Mouse (Mus musculus) midbrain, embryonic 12.5 days (tissue): ENCODE results near the gene Grm4. TPM values are rescaled to one million over a fixed set of nuclear protein-coding genes. Genes with fewer than 3 reads are reported as not detected.

Experiments used
- ATAC-seq: fragments of 200-750 bp; cut with Nextera tagmentation; 2 replicates; pipeline ENCODE4 v1.8.0; 2017; ENCODE audit warnings: low read depth, moderate TSS enrichment, moderate library complexity; ENCODE audit not compliant: low FRiP score
- H3K27ac ChIP-seq: fragments of 300-500 bp; sonication (generic); replicated peaks from 2 replicates; pipeline ENCODE4 v1.5.1; 2016; ENCODE audit warnings: mild to moderate bottlenecking
- H3K27me3 ChIP-seq: fragments of 300-500 bp; sonication (generic); 2 replicates; pipeline ENCODE4 v1.6.1; 2016; ENCODE audit warnings: mild to moderate bottlenecking
- H3K36me3 ChIP-seq: fragments of 300-500 bp; sonication (generic); 2 replicates; pipeline ENCODE4 v1.6.1; 2016
- H3K4me1 ChIP-seq: fragments of 300-500 bp; sonication (generic); 2 replicates; pipeline ENCODE4 v1.6.1; 2016
- H3K4me2 ChIP-seq: fragments of 300-500 bp; sonication (generic); replicated peaks from 2 replicates; pipeline ENCODE4 v1.6.1; 2016; ENCODE audit warnings: mild to moderate bottlenecking, moderate library complexity
- H3K4me3 ChIP-seq: fragments of 300-500 bp; sonication (generic); 2 replicates; pipeline ENCODE4 v1.5.1; 2016; ENCODE audit warnings: mild to moderate bottlenecking
- H3K9ac ChIP-seq: fragments of 300-500 bp; sonication (generic); replicated peaks from 2 replicates; pipeline ENCODE4 v1.6.1; 2016; ENCODE audit warnings: mild to moderate bottlenecking, moderate library complexity
- H3K9me3 ChIP-seq: fragments of 300-500 bp; sonication (generic); 2 replicates; pipeline ENCODE4 v1.6.1; 2016; ENCODE audit warnings: mild to moderate bottlenecking
- WGBS: fragments of 180-500 bp; shearing (Covaris S2); methylation state at CpG from one replicate; pipeline ENCODE4 v1.1.7; 2016; 5-methylcytosine and 5-hydroxymethylcytosine counted together
- polyA plus RNA-seq: library from polyadenylated mRNA; unstranded; fragments of >200 nt; fragmentation: Nextera tagmentation; extraction: Ambion mirVana; gene quantifications from 2 replicates; pipeline ENCODE4 v1.2.1, GENCODE M21; 2016

The Grm4 gene
- polyA plus RNA-seq, 1 experiment from 2014 or later = 4.2 TPM

DNA sequence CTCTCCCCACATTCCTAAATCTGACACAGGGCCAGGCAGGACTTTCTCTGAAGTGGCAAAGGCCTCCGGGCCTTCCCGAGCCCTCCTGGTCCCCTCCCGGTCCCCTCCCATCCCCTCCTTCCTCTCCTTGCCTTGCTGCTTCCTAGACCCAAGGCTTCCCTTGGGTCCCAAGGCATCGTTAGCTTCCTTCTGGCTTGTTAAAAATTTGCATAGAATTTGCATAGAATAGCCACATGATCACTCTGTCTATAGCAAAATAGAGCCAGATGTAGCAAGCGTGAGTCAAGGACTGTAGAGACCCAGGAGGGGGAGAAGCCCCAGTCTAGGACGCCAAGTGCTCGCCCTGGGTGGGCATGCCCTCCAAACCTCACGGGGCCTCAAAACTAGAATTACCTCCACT lies 55.3 kb downstream of the Grm4 start:
- Histone ChIP-seq H3K36me3 (no peaks in the 10 kb centered on the region), H3K4me1 (peaks cover 9% of the 10 kb centered on the region; the same call in 1 of the 2 replicates), H3K4me2 (no peak overlapping the region), H3K27ac (no peak overlapping the region), H3K9ac (no peak overlapping the region), H3K27me3 (no peaks in the 10 kb centered on the region), H3K4me3 (no peak overlapping the region), H3K9me3 (no peaks in the 10 kb centered on the region)
- 73% methylated on average over 8 of the region's 8 CpGs for WGBS
- no peak for ATAC-seq

- H3K4me3 ChIP-seq = no peak overlapping the region
- ATAC-seq = no peak
- H3K4me2 ChIP-seq = no peak overlapping the region
- H3K4me1 ChIP-seq = 0 out of 2 replicates have a peak, but pooled peaks cover 4% of the 10 kb centered on the region
- WGBS = 61% methylated on average over 8 of the region's 8 CpGs
- no peaks in the 10 kb centered on the region for H3K27me3 ChIP-seq
- H3K36me3 ChIP-seq = no peaks in the 10 kb centered on the region
- H3K9ac ChIP-seq = no peak overlapping the region
- H3K9me3 ChIP-seq = no peaks in the 10 kb centered on the region
- H3K27ac ChIP-seq = no peak overlapping the region; the same call in 1 of the 2 replicates
Measured at GRCm38 (mm10) chr17:27464327-27464962, 56.8 kb downstream of the Grm4 start.

DNA sequence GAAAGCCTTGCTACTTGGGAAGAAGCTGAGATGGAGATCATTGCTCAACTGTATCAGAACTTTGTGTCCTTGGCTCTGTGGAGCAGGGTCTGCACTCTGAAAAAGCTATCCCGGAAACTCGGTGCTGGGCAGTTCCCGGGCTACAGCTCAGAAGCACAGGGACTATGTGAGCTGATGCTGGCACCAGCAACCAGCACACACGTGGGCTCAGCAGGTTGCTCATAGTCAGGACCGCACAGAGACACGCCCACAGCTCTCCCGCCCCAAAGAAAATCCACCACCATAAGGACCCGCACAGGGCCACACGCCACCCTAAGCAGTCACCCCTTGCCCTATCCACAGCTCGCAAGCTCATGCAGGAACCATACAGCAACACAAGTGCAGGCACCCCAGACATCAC lies 61.2 kb downstream of the Grm4 start:
- Histone ChIP-seq H3K27ac (no peak overlapping the region), H3K4me2 (no peak overlapping the region), H3K4me1 (no peaks in the 10 kb centered on the region), H3K36me3 (no peaks in the 10 kb centered on the region), H3K27me3 (0 out of 2 replicates have a peak, but pooled peaks cover 3% of the 10 kb centered on the region), H3K4me3 (no peak overlapping the region), H3K9me3 (no peaks in the 10 kb centered on the region), H3K9ac (no peak overlapping the region)
- 73% methylated on average over 10 of the region's 10 CpGs for WGBS
- ATAC-seq = no peak

GRCm38 (mm10) chr17:27459241-27459640 lies 62.0 kb downstream of the Grm4 start:
- ATAC-seq = no peak
- Histone ChIP-seq H3K4me1 (no peaks in the 10 kb centered on the region), H3K27ac (no peak overlapping the region), H3K9ac (no peak overlapping the region), H3K4me3 (no peak overlapping the region), H3K27me3 (0 out of 2 replicates have a peak, but pooled peaks cover 3% of the 10 kb centered on the region), H3K36me3 (no peaks in the 10 kb centered on the region), H3K4me2 (no peak overlapping the region), H3K9me3 (no peaks in the 10 kb centered on the region)
- WGBS = 74% methylated on average over 3 of the region's 3 CpGs

DNA sequence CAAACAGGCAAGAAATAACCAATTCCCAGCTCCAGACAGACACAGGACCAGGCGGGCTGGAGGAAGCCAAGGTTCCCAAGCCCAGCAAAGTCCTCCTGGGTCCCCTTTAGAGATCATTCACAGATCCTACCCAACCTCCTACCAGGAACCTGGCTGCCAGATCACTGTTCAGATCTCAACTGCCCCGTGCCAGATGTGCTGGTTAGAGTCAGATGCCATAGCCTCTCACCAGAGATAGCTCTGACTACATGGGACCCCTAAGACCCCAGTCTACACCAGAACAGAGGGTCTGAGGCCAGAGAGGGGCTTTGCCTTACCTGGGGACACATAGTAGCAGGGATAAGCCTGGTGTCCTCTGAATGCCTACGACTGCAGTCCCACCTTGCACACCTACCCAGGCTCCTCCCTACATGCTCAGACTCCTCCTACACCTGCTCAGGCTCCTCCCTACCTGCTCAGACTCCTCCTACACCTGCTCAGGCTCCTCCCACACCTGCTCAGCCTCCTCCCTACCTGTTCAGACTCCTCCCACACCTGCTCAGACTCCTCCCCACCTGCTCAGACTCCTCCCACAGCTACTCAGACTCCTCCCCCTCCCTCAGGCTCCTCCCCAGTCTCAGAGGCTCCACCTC lies 63.2 kb downstream of the Grm4 start:
- H3K9me3 ChIP-seq = no peaks in the 10 kb centered on the region
- H3K27ac ChIP-seq = no peak overlapping the region
- H3K4me1 ChIP-seq = no peaks in the 10 kb centered on the region
- no peak overlapping the region for H3K4me3 ChIP-seq
- H3K4me2 ChIP-seq = no peak overlapping the region
- no peaks in the 10 kb centered on the region for H3K36me3 ChIP-seq
- no peak overlapping the region for H3K9ac ChIP-seq
- 79% methylated on average over 3 of the region's 3 CpGs for WGBS
- H3K27me3 ChIP-seq = 0 out of 2 replicates have a peak, but pooled peaks cover 3% of the 10 kb centered on the region
- no peak for ATAC-seq

DNA sequence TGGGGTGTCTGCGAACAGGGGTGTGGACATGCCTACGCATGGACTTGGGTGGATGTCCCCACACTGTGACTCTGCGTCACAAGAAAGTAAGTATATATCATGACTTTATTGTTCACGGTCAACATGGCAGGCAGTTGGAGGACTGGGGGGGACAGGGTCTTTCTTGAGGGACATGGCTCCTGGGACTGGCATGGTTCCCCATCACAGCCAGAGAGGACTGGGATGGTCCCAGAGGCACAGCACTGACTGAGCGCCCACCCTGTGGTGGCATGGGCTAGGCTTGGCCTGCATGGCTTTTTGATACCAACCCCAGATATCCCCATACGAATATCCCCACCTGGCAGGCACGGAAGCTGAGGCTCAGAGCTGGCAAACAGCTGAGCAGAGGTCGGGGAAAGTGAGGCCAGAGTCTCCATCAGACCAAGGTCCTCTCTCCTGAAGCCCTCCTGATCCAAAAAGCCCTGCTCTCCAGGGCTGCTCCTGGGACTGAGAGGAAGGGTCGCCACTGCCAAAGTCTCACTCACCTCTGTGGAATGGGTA lies 64.1 kb downstream of the Grm4 start:
- Histone ChIP-seq H3K27ac (no peak overlapping the region), H3K9me3 (no peaks in the 10 kb centered on the region), H3K36me3 (no peaks in the 10 kb centered on the region), H3K4me1 (no peaks in the 10 kb centered on the region), H3K4me2 (no peak overlapping the region), H3K27me3 (0 out of 2 replicates have a peak, but pooled peaks cover 3% of the 10 kb centered on the region), H3K4me3 (no peak overlapping the region), H3K9ac (no peak overlapping the region)
- 86% methylated on average over 9 of the region's 9 CpGs for WGBS
- ATAC-seq = no peak

DNA sequence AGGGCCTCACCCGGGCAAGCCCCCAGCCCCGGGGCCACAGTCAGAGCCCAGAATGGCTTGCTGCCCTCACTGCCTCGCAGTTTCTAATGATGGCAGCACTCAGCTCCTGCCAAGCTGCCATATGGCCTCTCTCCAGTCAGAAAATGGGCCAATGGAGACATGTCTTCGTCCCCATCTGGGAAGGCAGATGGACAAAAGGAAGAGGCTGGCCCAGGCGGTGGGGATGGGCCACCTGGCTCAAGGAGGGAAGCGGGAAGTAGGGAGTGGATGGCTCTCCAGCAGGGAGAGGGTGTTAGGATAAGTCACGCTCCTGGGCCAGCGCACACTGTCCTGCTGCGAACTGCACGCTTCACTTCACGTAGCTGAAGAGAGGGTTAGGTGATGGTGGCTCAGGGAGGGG lies 64.8 kb downstream of the Grm4 start:
- 72% methylated on average over 11 of the region's 11 CpGs for WGBS
- no peak overlapping the region for H3K27ac ChIP-seq
- no peaks in the 10 kb centered on the region for H3K9me3 ChIP-seq
- H3K36me3 ChIP-seq = no peaks in the 10 kb centered on the region
- no peak overlapping the region for H3K4me3 ChIP-seq
- no peak overlapping the region for H3K4me2 ChIP-seq
- H3K27me3 ChIP-seq = peaks cover 5% of the 10 kb centered on the region; the same call in 1 of the 2 replicates
- no peaks in the 10 kb centered on the region for H3K4me1 ChIP-seq
- H3K9ac ChIP-seq = no peak overlapping the region
- no peak for ATAC-seq

- no peak overlapping the region for H3K9ac ChIP-seq
- H3K4me2 ChIP-seq = no peak overlapping the region
- H3K9me3 ChIP-seq = no peaks in the 10 kb centered on the region
- peaks cover 6% of the 10 kb centered on the region; the same call in 1 of the 2 replicates for H3K27me3 ChIP-seq
- H3K4me3 ChIP-seq = no peak overlapping the region
- 85% methylated on average over 9 of the region's 9 CpGs for WGBS
- no peaks in the 10 kb centered on the region for H3K4me1 ChIP-seq
- H3K27ac ChIP-seq = no peak overlapping the region
- ATAC-seq = no peak
- H3K36me3 ChIP-seq = no peaks in the 10 kb centered on the region
Measured at GRCm38 (mm10) chr17:27455012-27455784, 66.0 kb downstream of the Grm4 start.

DNA sequence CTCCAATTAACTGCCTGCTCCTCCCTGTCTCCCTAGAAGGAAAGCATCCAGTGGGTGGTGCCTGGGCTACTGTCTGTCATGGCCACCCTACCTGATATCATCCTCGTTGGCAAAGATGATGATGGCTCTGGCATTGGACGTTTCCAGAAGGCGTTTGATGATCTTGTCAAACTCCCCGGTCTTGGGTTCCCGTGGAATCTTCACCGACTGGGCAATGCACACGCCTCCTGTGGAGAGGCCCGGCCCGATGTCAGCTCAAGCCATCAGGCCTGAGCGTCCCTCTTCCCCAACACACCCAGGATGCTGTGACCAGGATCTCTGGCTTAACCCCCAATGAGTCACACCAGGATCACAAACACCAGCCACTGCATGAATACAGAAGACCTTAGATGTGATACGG lies 66.8 kb downstream of the Grm4 start:
- Histone ChIP-seq H3K27me3 (peaks cover 6% of the 10 kb centered on the region; the same call in 1 of the 2 replicates), H3K36me3 (no peaks in the 10 kb centered on the region), H3K27ac (no peak overlapping the region), H3K4me2 (no peak overlapping the region), H3K9me3 (no peaks in the 10 kb centered on the region), H3K4me3 (no peak overlapping the region), H3K4me1 (no peaks in the 10 kb centered on the region), H3K9ac (no peak overlapping the region)
- ATAC-seq = no peak
- 94% methylated on average over 11 of the region's 11 CpGs for WGBS

GRCm38 (mm10) chr17:27453045-27453444 lies 68.2 kb downstream of the Grm4 start:
- Histone ChIP-seq H3K27me3 (peaks cover 3% of the 10 kb centered on the region; the same call in 1 of the 2 replicates), H3K27ac (no peak overlapping the region), H3K9ac (no peak overlapping the region), H3K4me3 (no peak overlapping the region), H3K9me3 (no peaks in the 10 kb centered on the region), H3K4me2 (no peak overlapping the region), H3K36me3 (no peaks in the 10 kb centered on the region), H3K4me1 (peaks cover 4% of the 10 kb centered on the region; the same call in 1 of the 2 replicates)
- WGBS = 87% methylated on average over 8 of the region's 8 CpGs
- no peak for ATAC-seq

DNA sequence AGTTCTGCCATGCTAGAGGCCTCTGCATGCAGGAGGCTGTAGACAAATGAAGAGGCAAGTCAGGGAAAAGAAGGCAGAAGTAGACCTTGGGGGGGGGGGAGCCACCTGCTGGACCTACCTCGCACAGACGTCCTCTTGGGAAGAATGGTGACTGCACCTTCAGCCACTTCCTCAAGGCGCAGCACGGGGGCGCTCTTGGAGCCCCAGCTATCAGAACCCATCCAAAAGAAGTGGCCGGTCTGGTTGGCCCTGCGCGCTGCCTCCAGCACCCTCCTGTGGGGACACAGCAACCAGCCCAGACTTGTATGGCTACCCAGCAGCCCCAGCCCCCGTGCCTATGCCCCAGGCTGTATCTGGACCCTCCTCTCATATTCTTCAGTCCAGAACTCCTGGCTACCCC lies 69.4 kb downstream of the Grm4 start:
- Histone ChIP-seq H3K9ac (no peak overlapping the region), H3K27me3 (peaks cover 3% of the 10 kb centered on the region; the same call in 1 of the 2 replicates), H3K9me3 (no peaks in the 10 kb centered on the region), H3K4me1 (peaks cover 4% of the 10 kb centered on the region; the same call in 1 of the 2 replicates), H3K4me3 (no peak overlapping the region), H3K36me3 (no peaks in the 10 kb centered on the region), H3K27ac (no peak overlapping the region), H3K4me2 (no peak overlapping the region)
- ATAC-seq = no peak
- 21% methylated on average over 9 of the region's 9 CpGs for whole genome bisulfite sequencing

DNA sequence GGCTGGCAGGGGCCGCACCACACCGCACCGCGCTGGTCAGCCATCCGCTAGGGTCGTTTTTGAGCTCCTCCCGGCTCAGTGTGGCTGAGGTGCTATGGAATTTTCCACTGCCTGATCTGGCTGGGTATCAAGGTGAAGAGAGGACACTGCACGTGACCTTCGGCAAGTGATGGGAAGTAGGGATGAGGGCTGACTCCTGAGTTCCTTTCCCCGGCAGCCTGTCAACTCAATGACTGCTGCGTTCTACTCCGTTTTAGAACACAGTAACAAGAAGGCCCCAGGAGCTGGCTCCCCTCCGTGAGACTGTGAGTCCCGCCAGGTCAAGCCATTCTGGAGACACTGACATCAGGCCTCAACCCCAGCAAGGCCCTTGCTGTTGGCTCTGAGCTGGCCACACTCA lies 70.0 kb downstream of the Grm4 start:
- no peak overlapping the region for H3K9ac ChIP-seq
- H3K27ac ChIP-seq = no peak overlapping the region
- H3K4me2 ChIP-seq = no peak overlapping the region
- peaks cover 4% of the 10 kb centered on the region; the same call in 1 of the 2 replicates for H3K4me1 ChIP-seq
- no peaks in the 10 kb centered on the region for H3K9me3 ChIP-seq
- no peaks in the 10 kb centered on the region for H3K36me3 ChIP-seq
- 88% methylated on average over 14 of the region's 14 CpGs for WGBS
- H3K27me3 ChIP-seq = peaks cover 3% of the 10 kb centered on the region; the same call in 1 of the 2 replicates
- ATAC-seq = no peak
- no peak overlapping the region for H3K4me3 ChIP-seq
